Mouse (Mus musculus) heart, postnatal 0 days (tissue): ENCODE measurements around the gene Begain. TPM values are rescaled to one million over a fixed set of nuclear protein-coding genes. Genes with fewer than 3 reads are reported as not detected.
A peak's percentile ranks its signal among the peaks of the same experiment; 100 is the strongest.

Experiments used
- ATAC-seq: fragments of 200-750 bp; cut with Nextera tagmentation; 2 replicates; pipeline ENCODE4 v1.8.0; 2017; ENCODE audit warnings: low read depth, moderate number of reproducible peaks, moderate library complexity; ENCODE audit not compliant: insufficient read depth
- DNase-seq: peaks from one replicate; pipeline ENCODE4 v3.0.0-alpha.2; 2016; ENCODE audit warnings: low spot score
- H3K27ac ChIP-seq: fragments of 300-500 bp; sonication (generic); 2 replicates; pipeline ENCODE4 v1.5.1; 2014; ENCODE audit warnings: low read depth, mild to moderate bottlenecking
- H3K27me3 ChIP-seq: fragments of 300-500 bp; sonication (generic); 2 replicates; pipeline ENCODE4 v1.6.1; 2014; ENCODE audit warnings: low read length, mixed read lengths; ENCODE audit not compliant: control insufficient read depth, insufficient read depth
- H3K36me3 ChIP-seq: fragments of 300-500 bp; sonication (generic); replicated peaks from 2 replicates; pipeline ENCODE4 v1.6.1; 2014; ENCODE audit warnings: low read length, mixed read lengths; ENCODE audit not compliant: control insufficient read depth, insufficient read depth
- H3K4me1 ChIP-seq: fragments of 300-500 bp; sonication (generic); 2 replicates; pipeline ENCODE4 v1.6.1; 2014; ENCODE audit warnings: antibody characterized with exemption; ENCODE audit not compliant: control insufficient read depth, insufficient read depth
- H3K4me2 ChIP-seq: fragments of 300-500 bp; sonication (generic); 2 replicates; pipeline ENCODE4 v1.6.1; 2014; ENCODE audit warnings: low read depth, mild to moderate bottlenecking, low read length, moderate library complexity
- H3K4me3 ChIP-seq: fragments of 300-500 bp; sonication (generic); 2 replicates; pipeline ENCODE4 v1.5.1; 2014; ENCODE audit warnings: low read depth, low read length
- H3K9ac ChIP-seq: fragments of 300-500 bp; sonication (generic); replicated peaks from 2 replicates; pipeline ENCODE4 v1.6.1; 2014; ENCODE audit warnings: low read depth, low read length, mixed read lengths
- H3K9me3 ChIP-seq: fragments of 300-500 bp; sonication (generic); replicated peaks from 2 replicates; pipeline ENCODE4 v1.6.1; 2016; ENCODE audit warnings: low read length; ENCODE audit not compliant: control insufficient read depth
- CTCF ChIP-seq: IDR thresholded peaks from 2 replicates; pipeline ENCODE4 v1.5.1; 2016; ENCODE audit warnings: antibody characterized with exemption, control low read depth, low read depth
- EP300 ChIP-seq: IDR thresholded peaks from 2 replicates; pipeline ENCODE4 v1.6.1; 2016; ENCODE audit warnings: antibody characterized with exemption, low read depth
- WGBS: fragments of 180-500 bp; shearing (Covaris S2); extraction: QIAGEN DNeasy Blood & Tissue Kit; methylation state at CpG from one replicate; pipeline ENCODE4 v1.1.7; 2014; 5-methylcytosine and 5-hydroxymethylcytosine counted together
- polyA plus RNA-seq: library from polyadenylated mRNA; unstranded; fragments of >200 nt; fragmentation: Nextera tagmentation; extraction: Ambion mirVana; gene quantifications from 2 replicates; pipeline ENCODE4 v1.2.1, GENCODE M21; 2015
- total RNA-seq: library from RNA; depleted of rRNA; stranded (reverse); fragments of >200 nt; gene quantifications from 2 replicates; pipeline ENCODE4 v1.2.3, GENCODE M21; 2014; ENCODE audit warnings: low replicate concordance

The Begain gene
- total and polyA plus RNA-seq, 2 experiments from 2014 or later = 0.33 to 1.6 TPM

GRCm38 (mm10) chr12:108995976-108996636 lies 71.9 kb downstream of the Begain start:
- no peak overlapping the region for H3K4me2 ChIP-seq
- no peaks in the 10 kb centered on the region for H3K9me3 ChIP-seq
- H3K27ac ChIP-seq = no peak overlapping the region
- WGBS = 68% methylated on average over 12 of the region's 12 CpGs
- ATAC-seq = no peak
- TF ChIP-seq CTCF = no peak
- no peak for TF ChIP-seq EP300
- no peaks in the 10 kb centered on the region for H3K27me3 ChIP-seq
- no peaks in the 10 kb centered on the region for H3K36me3 ChIP-seq
- no peak overlapping the region for H3K9ac ChIP-seq
- DNase-seq = no peak
- no peaks in the 10 kb centered on the region for H3K4me1 ChIP-seq
- H3K4me3 ChIP-seq = no peak overlapping the region

- H3K9ac ChIP-seq = no peak overlapping the region
- H3K36me3 ChIP-seq = no peaks in the 10 kb centered on the region
- no peak overlapping the region for H3K27ac ChIP-seq
- TF ChIP-seq CTCF (0 out of 2 replicates have a peak, but pooled peaks have one; percentile 11), EP300 (no peak)
- peak; percentile 67 for DNase-seq
- no peaks in the 10 kb centered on the region for H3K9me3 ChIP-seq
- peak; percentile 75 for ATAC-seq
- 6% methylated on average over 19 of the region's 19 CpGs for WGBS
- H3K4me2 ChIP-seq = peak overlapping the region; percentile 45; the same call in 1 of the 2 replicates
- H3K27me3 ChIP-seq = no peaks in the 10 kb centered on the region
- H3K4me3 ChIP-seq = no peak overlapping the region
- no peaks in the 10 kb centered on the region for H3K4me1 ChIP-seq
Observed at GRCm38 (mm10) chr12:108994436-108995031, 73.5 kb downstream of the Begain start.

- Histone ChIP-seq H3K4me1 (no peaks in the 10 kb centered on the region), H3K36me3 (no peaks in the 10 kb centered on the region), H3K9ac (no peak overlapping the region), H3K27ac (no peak overlapping the region), H3K4me3 (no peak overlapping the region), H3K27me3 (no peaks in the 10 kb centered on the region), H3K4me2 (no peak overlapping the region), H3K9me3 (no peaks in the 10 kb centered on the region)
- 62% methylated on average over 2 of the region's 2 CpGs for WGBS
- ATAC-seq = no peak
- TF ChIP-seq EP300 = no peak
- TF ChIP-seq CTCF = no peak
- DNase-seq = no peak
Observed at GRCm38 (mm10) chr12:108993046-108993445, 75.0 kb downstream of the Begain start.

- Histone ChIP-seq H3K9ac (no peak overlapping the region), H3K9me3 (no peaks in the 10 kb centered on the region), H3K4me2 (no peak overlapping the region), H3K27ac (no peak overlapping the region), H3K27me3 (no peaks in the 10 kb centered on the region), H3K4me1 (no peaks in the 10 kb centered on the region), H3K36me3 (no peaks in the 10 kb centered on the region), H3K4me3 (no peak overlapping the region)
- no peak for DNase-seq
- 57% methylated on average over 9 of the region's 9 CpGs for WGBS
- TF ChIP-seq CTCF (no peak), EP300 (no peak)
- ATAC-seq = no peak
Observed at GRCm38 (mm10) chr12:108990425-108990824, 77.6 kb downstream of the Begain start.

- H3K4me3 ChIP-seq = no peak overlapping the region
- H3K4me2 ChIP-seq = no peak overlapping the region
- H3K36me3 ChIP-seq = no peaks in the 10 kb centered on the region
- 87% methylated on average over 9 of the region's 9 CpGs for WGBS
- no peak for ATAC-seq
- H3K27ac ChIP-seq = no peak overlapping the region
- H3K9ac ChIP-seq = no peak overlapping the region
- no peaks in the 10 kb centered on the region for H3K9me3 ChIP-seq
- H3K4me1 ChIP-seq = no peaks in the 10 kb centered on the region
- no peak for TF ChIP-seq EP300
- no peak for TF ChIP-seq CTCF
- DNase-seq = no peak
- H3K27me3 ChIP-seq = no peaks in the 10 kb centered on the region
Observed at GRCm38 (mm10) chr12:108987448-108987847, 80.6 kb downstream of the Begain start.

- DNase-seq (no peak), ATAC-seq (no peak)
- no peaks in the 10 kb centered on the region for H3K4me1 ChIP-seq
- H3K4me3 ChIP-seq = no peak overlapping the region
- no peak overlapping the region for H3K4me2 ChIP-seq
- no peaks in the 10 kb centered on the region for H3K36me3 ChIP-seq
- 67% methylated on average over 6 of the region's 6 CpGs for WGBS
- H3K9me3 ChIP-seq = no peaks in the 10 kb centered on the region
- no peaks in the 10 kb centered on the region for H3K27me3 ChIP-seq
- TF ChIP-seq CTCF = no peak
- TF ChIP-seq EP300 = no peak
- H3K27ac ChIP-seq = no peak overlapping the region
- no peak overlapping the region for H3K9ac ChIP-seq
Observed at GRCm38 (mm10) chr12:108985025-108985424, 83.0 kb downstream of the Begain start.
